Mouse (Mus musculus) MEL (cell line): ENCODE results near the gene Lgals8. TPM values are rescaled to one million over a fixed set of nuclear protein-coding genes. Genes with fewer than 3 reads are reported as not detected.

ENCODE experiments used
- DNase-seq: peaks from one replicate; pipeline ENCODE4 v3.0.0; 2011; ENCODE audit warnings: low read depth, low spot score
- H3K27ac ChIP-seq: 2 replicates; pipeline ENCODE4 v1.5.1; 2012; ENCODE audit warnings: low read depth, mild to moderate bottlenecking, control low read depth, low read length, moderate library complexity; ENCODE audit not compliant: control insufficient read depth
- H3K27me3 ChIP-seq, 2 experiments: fragments of 150-350 bp in 1 of 2; sonication (generic) in 1 of 2; 2 replicates each; pipeline ENCODE4 v1.6.1; 2012; ENCODE audit warnings: low read length in 2 of 2, mild to moderate bottlenecking in 2 of 2, improper control_type of control experiment in 1 of 2, moderate library complexity in 1 of 2; ENCODE audit not compliant: insufficient read depth in 2 of 2, control insufficient read depth in 1 of 2
- H3K36me3 ChIP-seq, 2 experiments: 2 replicates each; pipeline ENCODE4 v1.6.1; 2012 to 2014; ENCODE audit warnings: low read length in 2 of 2, improper control_type of control experiment in 1 of 2, inconsistent platforms in 1 of 2, mild to moderate bottlenecking in 1 of 2; ENCODE audit not compliant: insufficient read depth in 2 of 2, control insufficient read depth in 1 of 2
- H3K4me1 ChIP-seq, 2 experiments: fragments of 150-350 bp in 1 of 2; sonication (generic) in 1 of 2; 2 replicates each; pipeline ENCODE4 v1.6.1; 2012; ENCODE audit warnings: low read length in 2 of 2, improper control_type of control experiment in 1 of 2, mild to moderate bottlenecking in 1 of 2; ENCODE audit not compliant: insufficient read depth in 2 of 2, control insufficient read depth in 1 of 2
- H3K4me3 ChIP-seq, 2 experiments: fragments of 150-350 bp in 1 of 2; sonication (generic) in 1 of 2; 2 replicates each; pipeline ENCODE4 v1.5.1; 2012; ENCODE audit warnings: low read depth in 2 of 2, low read length in 2 of 2, mild to moderate bottlenecking in 2 of 2, moderate library complexity in 2 of 2, control low read depth in 1 of 2, improper control_type of control experiment in 1 of 2; ENCODE audit not compliant: control insufficient read depth in 1 of 2, insufficient read depth in 1 of 2
- H3K79me2 ChIP-seq: 2 replicates; pipeline ENCODE4 v1.6.1; 2012; ENCODE audit warnings: mild to moderate bottlenecking, low read length, moderate library complexity; ENCODE audit not compliant: control insufficient read depth, poor library complexity, insufficient read depth
- H3K9ac ChIP-seq: 2 replicates; pipeline ENCODE4 v1.6.1; 2012; ENCODE audit warnings: low read depth, mild to moderate bottlenecking, control low read depth, low read length, moderate library complexity; ENCODE audit not compliant: control insufficient read depth, poor library complexity, severe bottlenecking
- H3K9me3 ChIP-seq: fragments of 150-350 bp; sonication (generic); replicated peaks from 2 replicates; pipeline ENCODE4 v1.6.1; 2012; ENCODE audit warnings: mild to moderate bottlenecking, low read length, improper control_type of control experiment, moderate library complexity; ENCODE audit not compliant: insufficient read depth
- BHLHE40 ChIP-seq: IDR thresholded peaks from 2 replicates; pipeline ENCODE4 v1.6.1; 2012; ENCODE audit warnings: low read depth, mild to moderate bottlenecking, inconsistent platforms, low read length, improper control_type of control experiment, borderline replicate concordance
- CTCF ChIP-seq, 3 experiments: IDR thresholded peaks in 2 of 3; conservative IDR thresholded peaks in 1 of 3; 2 replicates each; pipeline ENCODE4 v1.5.1; 2011 to 2012; ENCODE audit warnings: low read length in 3 of 3, low read depth in 2 of 3, mild to moderate bottlenecking in 2 of 3, improper control_type of control experiment in 1 of 3, inconsistent platforms in 1 of 3, mixed read lengths in 1 of 3, moderate library complexity in 1 of 3; ENCODE audit not compliant: control insufficient read depth in 1 of 3, insufficient read depth in 1 of 3, poor library complexity in 1 of 3, severe bottlenecking in 1 of 3
- EP300 ChIP-seq, 2 experiments: IDR thresholded peaks; 2 replicates each; pipeline ENCODE4 v1.6.1; 2011; ENCODE audit warnings: improper control_type of control experiment in 2 of 2, low read length in 2 of 2, low read depth in 1 of 2, mild to moderate bottlenecking in 1 of 2
- GATA1 ChIP-seq: IDR thresholded peaks from 2 replicates; pipeline ENCODE4 v1.6.1; 2011; ENCODE audit warnings: low read depth, low read length, improper control_type of control experiment
- JUND ChIP-seq: IDR thresholded peaks from 2 replicates; pipeline ENCODE4 v1.6.1; 2011; ENCODE audit warnings: low read depth, mild to moderate bottlenecking, improper control_type of control experiment, low read length
- KAT2A ChIP-seq: conservative IDR thresholded peaks from 2 replicates; pipeline ENCODE4 v1.6.1; 2012; ENCODE audit warnings: low read depth, low read length, improper control_type of control experiment, inconsistent platforms
- MAX ChIP-seq: IDR thresholded peaks from 2 replicates; pipeline ENCODE4 v1.6.1; 2011; ENCODE audit warnings: low read length, improper control_type of control experiment
- MYB ChIP-seq: IDR thresholded peaks from 2 replicates; pipeline ENCODE4 v1.6.1; 2011; ENCODE audit warnings: mild to moderate bottlenecking, low read depth, low read length, improper control_type of control experiment
- MYC ChIP-seq: IDR thresholded peaks from 2 replicates; pipeline ENCODE4 v1.6.1; 2011; ENCODE audit warnings: low read depth, mild to moderate bottlenecking, low read length, improper control_type of control experiment, moderate library complexity
- NELFE ChIP-seq: IDR thresholded peaks from 2 replicates; pipeline ENCODE4 v1.6.1; 2011; ENCODE audit warnings: low read depth, low read length, improper control_type of control experiment
- POLR2AphosphoS2 ChIP-seq: IDR thresholded peaks from 2 replicates; pipeline ENCODE4 v1.6.1; 2011; ENCODE audit warnings: low read length, improper control_type of control experiment
- POLR2AphosphoS5 ChIP-seq: IDR thresholded peaks from 2 replicates; pipeline ENCODE4 v1.6.1; 2012; ENCODE audit warnings: low read depth, borderline replicate concordance, mild to moderate bottlenecking, inconsistent platforms, low read length, moderate library complexity, mixed read lengths
- RAD21 ChIP-seq: IDR thresholded peaks from 2 replicates; pipeline ENCODE4 v1.6.1; 2011; ENCODE audit warnings: mild to moderate bottlenecking, low read depth, low read length, improper control_type of control experiment
- SMC3 ChIP-seq: IDR thresholded peaks from 2 replicates; pipeline ENCODE4 v1.6.1; 2011; ENCODE audit warnings: low read depth, low read length, improper control_type of control experiment
- TAL1 ChIP-seq: IDR thresholded peaks from 2 replicates; pipeline ENCODE4 v1.6.1; 2012; ENCODE audit warnings: mild to moderate bottlenecking, inconsistent platforms, low read length, moderate library complexity, mixed read lengths
- TCF12 ChIP-seq: IDR thresholded peaks from 2 replicates; pipeline ENCODE4 v1.6.1; 2014; ENCODE audit warnings: low read depth, mild to moderate bottlenecking, inconsistent platforms, low read length, improper control_type of control experiment, moderate library complexity
- USF1 ChIP-seq: IDR thresholded peaks from 2 replicates; pipeline ENCODE4 v1.6.1; 2014; ENCODE audit warnings: low read depth, mild to moderate bottlenecking, inconsistent platforms, low read length, improper control_type of control experiment, moderate library complexity
- ZKSCAN1 ChIP-seq: IDR thresholded peaks from 2 replicates; pipeline ENCODE4 v1.6.1; 2012; ENCODE audit warnings: low read depth, mild to moderate bottlenecking, inconsistent platforms, low read length, improper control_type of control experiment, moderate library complexity
- ZMIZ1 ChIP-seq: IDR thresholded peaks from 2 replicates; pipeline ENCODE4 v1.6.1; 2012; ENCODE audit warnings: low read depth, mild to moderate bottlenecking, inconsistent platforms, low read length, improper control_type of control experiment, moderate library complexity
- polyA plus RNA-seq, 2 experiments: library from polyadenylated mRNA; stranded (reverse) in 1 of 2; unstranded in 1 of 2; fragments of >175 nt in 1 of 2; fragments of >200 nt in 1 of 2; gene quantifications; 2 replicates each; pipeline versions ENCODE4 v1.2.1 to v1.2.4; 2012; ENCODE audit warnings: low replicate concordance in 2 of 2, low read depth in 1 of 2; ENCODE audit not compliant: insufficient read length in 2 of 2, insufficient read depth in 1 of 2, missing spikeins in 1 of 2
- total RNA-seq: library from RNA; depleted of rRNA; stranded (reverse); fragments of 300-350 nt; gene quantifications from 2 replicates; pipeline ENCODE4 v1.2.3, GENCODE M21; 2012

Lgals8 gene
- total and polyA plus RNA-seq, 3 experiments, result 12.9 to 23.7 TPM; not detected in 1

DNA sequence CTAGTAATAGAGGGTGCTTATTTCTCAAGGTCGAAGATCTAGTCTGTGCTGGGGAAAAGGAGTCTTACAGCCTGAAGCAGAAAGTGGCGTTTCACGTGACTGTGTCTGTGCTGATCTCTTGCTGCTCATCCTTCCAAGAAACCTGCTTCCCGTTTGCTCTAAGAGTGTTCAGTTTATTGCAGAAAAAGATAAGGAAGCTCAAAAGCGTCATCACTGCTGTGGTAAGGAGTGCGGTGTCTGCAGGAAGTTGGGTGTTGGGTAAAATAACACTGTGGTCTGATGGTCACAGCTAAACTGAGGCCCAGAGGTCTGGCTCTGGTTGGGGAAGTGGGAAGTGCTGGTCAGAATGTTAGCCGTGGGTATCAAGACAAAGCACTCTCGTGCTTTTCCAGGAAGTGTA is 52.7 kb downstream of the Lgals8 start (continued):
- TF ChIP-seq POLR2AphosphoS5 (no peak), MAX (peak; percentile 54), ZKSCAN1 (no peak), EP300 (IDR thresholded peaks at IDR 0.05; ENCODE audit: low read depth in 1 of 2, low read length in 2 of 2) (peak; percentile 94 to 95), MYC (0 out of 2 replicates have a peak, but pooled peaks have one; percentile 51), MYB (peak; percentile 72), TCF12 (peak; percentile 82), USF1 (peak; percentile 87), RAD21 (no peak), POLR2AphosphoS2 (no peak), ZMIZ1 (no peak), BHLHE40 (peak; percentile 97), SMC3 (no peak), KAT2A (no peak), JUND (no peak)

DNA sequence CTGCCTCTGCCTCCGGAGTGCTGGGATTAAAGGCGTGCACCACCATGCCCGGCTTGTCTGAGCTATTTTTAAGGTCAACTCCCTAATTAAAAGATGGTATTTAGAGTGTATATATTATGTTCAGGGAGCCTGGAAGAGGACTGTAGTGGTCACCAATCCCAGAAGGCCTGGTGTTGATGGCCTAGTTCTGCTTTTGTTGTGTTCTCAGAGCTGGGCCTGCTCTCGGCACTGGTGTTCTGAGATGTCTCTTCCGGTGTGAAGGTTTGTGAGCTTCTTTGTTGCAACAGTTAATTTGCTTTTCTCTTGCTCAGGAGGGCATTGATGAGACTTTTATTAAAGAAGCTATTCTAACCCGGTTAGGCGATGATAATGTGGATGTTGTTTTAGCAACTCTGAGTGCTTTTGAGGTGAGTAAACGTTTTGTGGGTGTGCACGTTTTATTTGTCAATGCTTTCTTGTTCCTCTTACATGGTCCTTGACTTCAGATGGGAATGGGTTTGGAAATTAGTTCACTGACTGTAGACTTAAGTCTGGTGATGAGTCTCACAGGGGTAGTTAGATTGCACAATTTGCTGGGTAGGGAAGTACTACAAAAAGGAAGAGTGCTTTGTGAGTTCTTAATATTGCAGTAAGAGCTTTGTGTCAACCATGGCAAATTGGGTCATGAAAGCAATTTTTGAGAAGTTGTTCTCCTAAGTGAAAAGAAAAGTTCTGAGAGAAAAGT is 56.2 kb downstream of the Lgals8 start:
- TF ChIP-seq POLR2AphosphoS5 (no peak), TAL1 (no peak), NELFE (no peak), CTCF (IDR thresholded peaks at IDR 0.05 in 2 of 3, conservative IDR thresholded peaks at IDR 0.05 in 1 of 3; ENCODE audit: control insufficient read depth in 1 of 3, insufficient read depth in 1 of 3, low read depth in 2 of 3, low read length in 3 of 3, poor library complexity in 1 of 3, severe bottlenecking in 1 of 3) (no peak), GATA1 (no peak), SMC3 (no peak)
- TF ChIP-seq, all 39 proteins: peak for 0
- Histone ChIP-seq H3K9me3 (no peaks in the 10 kb centered on the region), H3K4me3 (no peak overlapping the region), H3K36me3 (peaks cover 20 to 23% of the 10 kb centered on the region in 2 experiments), H3K79me2 (peaks cover 2% of the 10 kb centered on the region; the same call in 1 of the 2 replicates), H3K9ac (no peak overlapping the region), H3K27me3 (no peaks in the 10 kb centered on the region), H3K4me1 (peaks cover 9% of the 10 kb centered on the region in 2 experiments), H3K27ac (no peak overlapping the region)
- DNase-seq, result no peak
